Mouse (Mus musculus): ENCODE measurements around the gene Padi1. TPM values are rescaled to one million over a fixed set of nuclear protein-coding genes. Genes with fewer than 3 reads are reported as not detected.

Gene Padi1
- polyA plus RNA-seq, 1 experiment from 2014 or later: 0.20 TPM

DNA sequence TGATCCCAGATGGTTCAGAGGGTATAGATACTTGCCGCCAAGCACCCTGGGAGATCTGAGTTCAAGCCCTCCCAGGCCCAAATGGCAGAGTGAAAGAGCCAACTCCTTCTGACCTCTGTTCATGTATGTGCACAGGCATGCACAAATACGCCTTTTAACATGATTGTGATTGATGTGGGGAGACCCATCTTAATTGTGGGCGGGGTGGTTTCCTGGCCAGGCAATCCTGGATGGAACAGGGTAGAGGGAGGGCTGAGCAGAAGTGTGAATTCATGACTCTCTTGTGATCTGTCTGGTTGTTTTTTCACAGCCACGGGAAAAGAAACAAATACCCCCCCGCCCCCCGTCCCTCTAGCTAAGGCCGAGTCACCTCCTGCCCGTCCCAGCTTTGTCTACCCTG is 12.8 kb downstream of the Padi1 start:
- ATAC-seq: no peak

DNA sequence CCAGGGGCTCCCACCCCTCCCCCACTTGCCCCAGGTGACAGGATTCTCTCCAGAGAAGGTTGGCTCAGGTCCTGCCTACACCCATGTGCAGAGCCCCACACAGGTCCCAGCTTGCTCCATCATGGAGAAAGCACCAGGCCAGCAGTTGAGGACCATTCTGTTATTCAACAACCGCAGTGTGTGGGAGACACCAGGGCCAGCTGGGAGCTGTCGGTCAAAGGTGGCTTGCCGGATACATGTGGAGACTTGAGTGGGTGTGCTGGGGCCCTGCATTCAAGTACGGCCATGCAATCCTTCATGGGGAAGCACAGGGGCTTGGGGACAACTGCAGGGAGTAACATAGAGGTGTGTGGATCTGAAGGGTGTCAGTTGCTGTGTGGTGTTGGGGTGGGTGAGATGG is 13.8 kb downstream of the Padi1 start:
- Histone ChIP-seq H3K4me2 (replicated peaks; ENCODE audit: low read depth, low read length) (no peak overlapping the region), H3K9me3 (ENCODE audit: low read length) (no peaks in the 10 kb centered on the region), H3K4me1 (ENCODE audit: insufficient read depth, low read depth, low read length) (no peaks in the 10 kb centered on the region), H3K27ac (ENCODE audit: low read length) (no peak overlapping the region), H3K27me3 (replicated peaks; ENCODE audit: insufficient read depth, low read length) (no peaks in the 10 kb centered on the region), H3K36me3 (ENCODE audit: insufficient read depth, low read length) (no peaks in the 10 kb centered on the region), H3K4me3 (ENCODE audit: low read depth, low read length) (no peak overlapping the region), H3K9ac (replicated peaks; ENCODE audit: low read depth) (no peak overlapping the region)
- DNase-seq (ENCODE audit: low spot score): no peak
- no peak for ATAC-seq
- TF ChIP-seq CTCF (IDR thresholded peaks at IDR 0.05) (no peak), EP300 (IDR thresholded peaks at IDR 0.05) (no peak)
- 70% methylated on average over 4 of the region's 4 CpGs for WGBS

More for the DNA sequence above, 12.8 kb downstream of the Padi1 start:
- Histone ChIP-seq H3K27me3 (replicated peaks; ENCODE audit: insufficient read depth, low read length) (no peaks in the 10 kb centered on the region), H3K9me3 (ENCODE audit: low read length) (no peaks in the 10 kb centered on the region), H3K4me2 (replicated peaks; ENCODE audit: low read depth, low read length) (no peak overlapping the region), H3K27ac (ENCODE audit: low read length) (no peak overlapping the region), H3K9ac (replicated peaks; ENCODE audit: low read depth) (no peak overlapping the region), H3K36me3 (ENCODE audit: insufficient read depth, low read length) (no peaks in the 10 kb centered on the region), H3K4me1 (ENCODE audit: insufficient read depth, low read depth, low read length) (no peaks in the 10 kb centered on the region), H3K4me3 (ENCODE audit: low read depth, low read length) (no peak overlapping the region)
- no peak for TF ChIP-seq EP300 (IDR thresholded peaks at IDR 0.05)
- TF ChIP-seq CTCF (IDR thresholded peaks at IDR 0.05): no peak
- DNase-seq (ENCODE audit: low spot score): no peak
- 41% methylated on average over 8 of the region's 8 CpGs for WGBS

DNA sequence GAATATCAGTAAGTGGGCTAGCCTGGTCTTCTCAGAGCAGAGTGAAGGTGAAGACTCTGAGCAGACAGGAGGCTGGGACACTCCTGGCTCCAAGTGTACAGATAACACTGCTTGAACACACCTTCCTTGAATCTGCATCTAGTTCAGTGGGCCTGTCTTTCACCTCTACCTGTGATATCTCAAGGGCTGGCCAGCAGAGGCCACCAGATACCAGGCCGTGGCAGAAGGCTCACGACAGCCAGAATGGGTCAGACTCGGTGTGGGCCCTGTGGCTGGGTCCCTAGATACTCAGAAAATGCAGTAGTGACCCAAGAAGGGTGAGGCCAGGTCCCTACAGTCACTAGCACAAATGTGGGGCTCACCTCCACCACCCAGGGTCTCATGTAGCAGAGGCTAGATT is 18.3 kb downstream of the Padi1 start:
- no peak overlapping the region for H3K4me3 ChIP-seq (ENCODE audit: low read depth, low read length)
- H3K9me3 ChIP-seq (ENCODE audit: low read length): peaks cover 3% of the 10 kb centered on the region; the same call in 1 of the 2 replicates
- no peak overlapping the region for H3K4me2 ChIP-seq (replicated peaks; ENCODE audit: low read depth, low read length)
- peak; percentile 23; the same call in 1 of the 2 replicates for TF ChIP-seq CTCF (IDR thresholded peaks at IDR 0.05)
- no peak for TF ChIP-seq EP300 (IDR thresholded peaks at IDR 0.05)
- WGBS: 49% methylated on average over 3 of the region's 3 CpGs
- H3K27ac ChIP-seq (ENCODE audit: low read length): no peak overlapping the region
- H3K4me1 ChIP-seq (ENCODE audit: insufficient read depth, low read depth, low read length): no peaks in the 10 kb centered on the region
- no peaks in the 10 kb centered on the region for H3K36me3 ChIP-seq (ENCODE audit: insufficient read depth, low read length)
- H3K9ac ChIP-seq (replicated peaks; ENCODE audit: low read depth): no peak overlapping the region
- no peak for ATAC-seq
- H3K27me3 ChIP-seq (replicated peaks; ENCODE audit: insufficient read depth, low read length): no peaks in the 10 kb centered on the region
- DNase-seq (ENCODE audit: low spot score): no peak

DNA sequence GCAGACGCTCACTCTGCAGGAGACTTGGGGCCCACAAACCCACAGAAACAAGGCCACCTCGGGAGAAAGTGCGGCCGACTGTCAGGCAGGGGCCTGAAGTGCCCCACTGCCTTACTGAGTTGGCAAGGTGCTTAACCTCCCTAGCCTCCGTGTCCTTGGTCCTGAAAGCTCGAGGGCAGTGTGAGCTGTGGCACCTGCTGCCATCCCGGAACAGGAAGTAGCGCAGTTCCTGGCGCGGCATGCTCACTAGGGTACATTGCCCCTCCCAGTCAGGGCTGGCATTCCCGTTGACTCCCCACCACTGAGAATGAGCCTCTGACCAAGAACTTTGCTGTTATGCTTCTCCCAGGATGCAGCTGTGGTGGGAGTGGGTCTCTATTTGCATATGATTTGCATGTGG is 19.6 kb downstream of the Padi1 start:
- Histone ChIP-seq H3K4me1 (ENCODE audit: insufficient read depth, low read depth, low read length) (no peaks in the 10 kb centered on the region), H3K27me3 (replicated peaks; ENCODE audit: insufficient read depth, low read length) (no peaks in the 10 kb centered on the region), H3K4me2 (replicated peaks; ENCODE audit: low read depth, low read length) (no peak overlapping the region), H3K9ac (replicated peaks; ENCODE audit: low read depth) (no peak overlapping the region), H3K36me3 (ENCODE audit: insufficient read depth, low read length) (no peaks in the 10 kb centered on the region), H3K9me3 (ENCODE audit: low read length) (peaks cover 3% of the 10 kb centered on the region; the same call in 1 of the 2 replicates), H3K27ac (ENCODE audit: low read length) (no peak overlapping the region), H3K4me3 (ENCODE audit: low read depth, low read length) (no peak overlapping the region)
- DNase-seq (ENCODE audit: low spot score) (no peak), ATAC-seq (no peak)
- TF ChIP-seq EP300 (IDR thresholded peaks at IDR 0.05) (no peak), CTCF (IDR thresholded peaks at IDR 0.05) (no peak)
- 61% methylated on average over 11 of the region's 11 CpGs for WGBS

DNA sequence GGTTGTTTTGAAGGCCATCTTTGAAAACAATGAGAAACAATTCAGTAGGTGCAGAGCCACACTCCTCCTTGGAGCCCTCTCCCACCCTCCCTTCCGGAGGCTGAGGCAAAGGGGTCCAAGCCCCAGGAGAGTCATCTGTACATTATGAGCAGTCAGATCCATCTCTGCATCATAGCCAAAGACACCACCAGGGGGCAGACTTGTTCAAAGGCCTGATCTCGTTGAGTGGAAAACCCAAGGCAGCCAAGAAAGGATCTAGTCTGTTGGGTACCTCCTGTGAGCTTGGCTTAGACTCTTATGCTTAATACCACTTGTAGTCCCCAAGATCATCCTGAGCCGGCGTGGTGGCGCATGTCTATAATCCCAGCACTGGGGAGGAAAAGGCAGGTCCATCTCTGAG is 23.6 kb downstream of the Padi1 start:
- 68% methylated on average over 5 of the region's 5 CpGs for WGBS
- H3K4me2 ChIP-seq (replicated peaks; ENCODE audit: low read depth, low read length): no peak overlapping the region
- no peaks in the 10 kb centered on the region for H3K27me3 ChIP-seq (replicated peaks; ENCODE audit: insufficient read depth, low read length)
- H3K9me3 ChIP-seq (ENCODE audit: low read length): peaks cover 3% of the 10 kb centered on the region; the same call in 1 of the 2 replicates
- no peak for TF ChIP-seq EP300 (IDR thresholded peaks at IDR 0.05)
- peak; percentile 56 for TF ChIP-seq CTCF (IDR thresholded peaks at IDR 0.05)
- no peak overlapping the region for H3K9ac ChIP-seq (replicated peaks; ENCODE audit: low read depth)
- H3K4me1 ChIP-seq (ENCODE audit: insufficient read depth, low read depth, low read length): no peaks in the 10 kb centered on the region
- DNase-seq (ENCODE audit: low spot score) (peak; percentile 16), ATAC-seq (no peak)
- no peaks in the 10 kb centered on the region for H3K36me3 ChIP-seq (ENCODE audit: insufficient read depth, low read length)
- no peak overlapping the region for H3K27ac ChIP-seq (ENCODE audit: low read length)
- H3K4me3 ChIP-seq (ENCODE audit: low read depth, low read length): no peak overlapping the region

DNA sequence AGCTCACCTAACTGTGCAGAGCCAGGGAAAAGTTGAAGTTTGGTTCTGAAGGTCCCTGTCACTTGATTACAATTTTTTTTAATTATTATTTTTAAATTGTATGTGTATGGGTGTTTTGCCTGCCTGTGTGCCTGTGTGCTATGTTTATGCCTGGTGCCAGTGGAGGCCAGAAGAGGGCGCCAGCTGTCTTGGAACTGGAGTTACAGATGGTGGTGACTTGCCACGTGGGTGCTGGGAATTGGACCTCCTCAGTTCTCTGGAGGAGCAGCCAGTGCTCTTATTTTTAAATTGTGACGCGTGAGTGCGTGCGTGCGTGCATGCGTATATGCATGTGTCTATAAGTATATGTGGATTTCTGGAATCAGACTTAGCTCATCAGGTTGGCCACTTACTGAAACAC is 28.2 kb downstream of the Padi1 start:
- ATAC-seq: no peak
- Histone ChIP-seq H3K4me1 (ENCODE audit: insufficient read depth, low read depth, low read length) (no peaks in the 10 kb centered on the region), H3K36me3 (ENCODE audit: insufficient read depth, low read length) (no peaks in the 10 kb centered on the region), H3K27ac (ENCODE audit: low read length) (no peak overlapping the region), H3K9me3 (ENCODE audit: low read length) (no peaks in the 10 kb centered on the region), H3K9ac (replicated peaks; ENCODE audit: low read depth) (no peak overlapping the region), H3K4me2 (replicated peaks; ENCODE audit: low read depth, low read length) (no peak overlapping the region), H3K4me3 (ENCODE audit: low read depth, low read length) (no peak overlapping the region), H3K27me3 (replicated peaks; ENCODE audit: insufficient read depth, low read length) (no peaks in the 10 kb centered on the region)
- no peak for DNase-seq (ENCODE audit: low spot score)
- TF ChIP-seq EP300 (IDR thresholded peaks at IDR 0.05): no peak
- 0 out of 2 replicates have a peak, but pooled peaks have one; percentile 5 for TF ChIP-seq CTCF (IDR thresholded peaks at IDR 0.05)
- WGBS: 93% methylated on average over 8 of the region's 8 CpGs
